Mouse (Mus musculus) kidney, embryonic 16.5 days (tissue): Measurements from ENCODE around the gene Lce1h. TPM values are rescaled to one million over a fixed set of nuclear protein-coding genes. Genes with fewer than 3 reads are reported as not detected.

ENCODE experiments used
- ATAC-seq: fragments of 200-750 bp; cut with Nextera tagmentation; 2 replicates; pipeline ENCODE4 v1.8.0; 2017; ENCODE audit warnings: moderate TSS enrichment; ENCODE audit not compliant: low FRiP score, low TSS enrichment
- H3K27ac ChIP-seq: fragments of 300-500 bp; sonication (generic); 2 replicates; pipeline ENCODE4 v1.5.1; 2014; ENCODE audit warnings: low read length
- H3K27me3 ChIP-seq: fragments of 300-500 bp; sonication (generic); 2 replicates; pipeline ENCODE4 v1.6.1; 2014; ENCODE audit warnings: low read length, control low read depth, mixed read lengths; ENCODE audit not compliant: insufficient read depth
- H3K36me3 ChIP-seq: fragments of 300-500 bp; sonication (generic); 2 replicates; pipeline ENCODE4 v1.6.1; 2014; ENCODE audit warnings: low read length, control low read depth, mixed read lengths; ENCODE audit not compliant: insufficient read depth
- H3K4me1 ChIP-seq: fragments of 300-500 bp; sonication (generic); 2 replicates; pipeline ENCODE4 v1.6.1; 2014; ENCODE audit warnings: low read length, control low read depth, mixed read lengths; ENCODE audit not compliant: insufficient read depth
- H3K4me2 ChIP-seq: fragments of 300-500 bp; sonication (generic); replicated peaks from 2 replicates; pipeline ENCODE4 v1.6.1; 2014; ENCODE audit warnings: low read depth, low read length
- H3K4me3 ChIP-seq: fragments of 300-500 bp; sonication (generic); 2 replicates; pipeline ENCODE4 v1.5.1; 2014; ENCODE audit warnings: mild to moderate bottlenecking, low read length
- H3K9ac ChIP-seq: fragments of 300-500 bp; sonication (generic); replicated peaks from 2 replicates; pipeline ENCODE4 v1.6.1; 2014; ENCODE audit warnings: low read length
- H3K9me3 ChIP-seq: fragments of 300-500 bp; sonication (generic); 2 replicates; pipeline ENCODE4 v1.6.1; 2016; ENCODE audit warnings: low read length, control low read depth
- polyA plus RNA-seq: library from polyadenylated mRNA; unstranded; fragments of >200 nt; fragmentation: Nextera tagmentation; extraction: Ambion mirVana; gene quantifications from 2 replicates; pipeline ENCODE4 v1.2.1, GENCODE M21; 2015

Gene Lce1h
- polyA plus RNA-seq, 1 experiment from 2014 or later, result not detected

GRCm38 (mm10) chr3:92715122-92715521, 49.7 kb downstream of the Lce1h start:
- Histone ChIP-seq H3K36me3 (no peaks in the 10 kb centered on the region), H3K4me1 (no peaks in the 10 kb centered on the region), H3K9ac (no peak overlapping the region), H3K27me3 (no peaks in the 10 kb centered on the region), H3K4me3 (no peak overlapping the region), H3K9me3 (no peaks in the 10 kb centered on the region), H3K4me2 (no peak overlapping the region), H3K27ac (no peak overlapping the region)
- no peak for ATAC-seq

Other genes starting within 250 kb of the Lce1h start
- not detected in 2 replicates for gene 2310046K23Rik, start 230.6 kb downstream of the Lce1h start, polyA plus RNA-seq
- 0.64 and 1.4 TPM in 2 replicates for gene Ivl, start 191.3 kb downstream of the Lce1h start, polyA plus RNA-seq
- not detected in 2 replicates for gene Smcp, start 176.1 kb downstream of the Lce1h start, polyA plus RNA-seq
- not detected in 2 replicates for gene 2210017I01Rik, start 157.6 kb downstream of the Lce1h start, polyA plus RNA-seq
- not detected in 2 replicates for gene Lce6a, start 143.4 kb downstream of the Lce1h start, polyA plus RNA-seq
- not detected in 2 replicates for gene Lce1a1, start 116.8 kb downstream of the Lce1h start, polyA plus RNA-seq
- gene Lce1b, start 108.1 kb downstream of the Lce1h start, polyA plus RNA-seq, result not detected in 2 replicates
- gene Lce1a2, start 94.8 kb downstream of the Lce1h start, polyA plus RNA-seq, result not detected in 2 replicates
- gene Lce1c, start 85.8 kb downstream of the Lce1h start, polyA plus RNA-seq, result not detected in 2 replicates
- not detected in 2 replicates for gene Lce1d, start 77.9 kb downstream of the Lce1h start, polyA plus RNA-seq
- not detected in 2 replicates for gene Lce1e, start 56.0 kb downstream of the Lce1h start, polyA plus RNA-seq
- not detected in 2 replicates for gene Lce1f, start 44.7 kb downstream of the Lce1h start, polyA plus RNA-seq
- not detected in 2 replicates for gene Gm38119, start 26.0 kb downstream of the Lce1h start, polyA plus RNA-seq
- 0.17 TPM in 1 of 2 replicates, not detected in the other for gene Lce1g, start 12.7 kb downstream of the Lce1h start, polyA plus RNA-seq
- not detected in 2 replicates for gene Lce1i, start 13.8 kb upstream of the Lce1h start, polyA plus RNA-seq
- not detected in 2 replicates for gene Lce1j, start 25.4 kb upstream of the Lce1h start, polyA plus RNA-seq
- not detected in 2 replicates for gene Lce1k, start 42.8 kb upstream of the Lce1h start, polyA plus RNA-seq
- 0.07 TPM in 1 of 2 replicates, not detected in the other for gene Kprp, start 62.2 kb upstream of the Lce1h start, polyA plus RNA-seq
- gene Lce1l, start 86.2 kb upstream of the Lce1h start, polyA plus RNA-seq, result not detected in 2 replicates
- not detected in 2 replicates for gene 2310050C09Rik, start 105.2 kb upstream of the Lce1h start, polyA plus RNA-seq
- gene Lce3a, start 161.2 kb upstream of the Lce1h start, polyA plus RNA-seq, result not detected in 2 replicates
- gene Lce3b, start 167.9 kb upstream of the Lce1h start, polyA plus RNA-seq, result not detected in 2 replicates
- gene Lce3c, start 179.4 kb upstream of the Lce1h start, polyA plus RNA-seq, result not detected in 2 replicates
- gene Lce3d, start 192.3 kb upstream of the Lce1h start, polyA plus RNA-seq, result not detected in 2 replicates
- not detected in 2 replicates for gene Lce3e, start 202.0 kb upstream of the Lce1h start, polyA plus RNA-seq
- gene Lce3f, start 227.2 kb upstream of the Lce1h start, polyA plus RNA-seq, result not detected in 2 replicates